Mouse (Mus musculus) midbrain, embryonic 12.5 days (tissue): Measurements from ENCODE around the gene Gipr. TPM values are rescaled to one million over a fixed set of nuclear protein-coding genes. Genes with fewer than 3 reads are reported as not detected.

ENCODE experiments used
- ATAC-seq: fragments of 200-750 bp; cut with Nextera tagmentation; 2 replicates; pipeline ENCODE4 v1.8.0; 2017; ENCODE audit warnings: low read depth, moderate TSS enrichment, moderate library complexity; ENCODE audit not compliant: low FRiP score
- H3K27ac ChIP-seq: fragments of 300-500 bp; sonication (generic); replicated peaks from 2 replicates; pipeline ENCODE4 v1.5.1; 2016; ENCODE audit warnings: mild to moderate bottlenecking
- H3K27me3 ChIP-seq: fragments of 300-500 bp; sonication (generic); 2 replicates; pipeline ENCODE4 v1.6.1; 2016; ENCODE audit warnings: mild to moderate bottlenecking
- H3K36me3 ChIP-seq: fragments of 300-500 bp; sonication (generic); 2 replicates; pipeline ENCODE4 v1.6.1; 2016
- H3K4me1 ChIP-seq: fragments of 300-500 bp; sonication (generic); 2 replicates; pipeline ENCODE4 v1.6.1; 2016
- H3K4me2 ChIP-seq: fragments of 300-500 bp; sonication (generic); replicated peaks from 2 replicates; pipeline ENCODE4 v1.6.1; 2016; ENCODE audit warnings: mild to moderate bottlenecking, moderate library complexity
- H3K4me3 ChIP-seq: fragments of 300-500 bp; sonication (generic); 2 replicates; pipeline ENCODE4 v1.5.1; 2016; ENCODE audit warnings: mild to moderate bottlenecking
- H3K9ac ChIP-seq: fragments of 300-500 bp; sonication (generic); replicated peaks from 2 replicates; pipeline ENCODE4 v1.6.1; 2016; ENCODE audit warnings: mild to moderate bottlenecking, moderate library complexity
- H3K9me3 ChIP-seq: fragments of 300-500 bp; sonication (generic); 2 replicates; pipeline ENCODE4 v1.6.1; 2016; ENCODE audit warnings: mild to moderate bottlenecking
- WGBS: fragments of 180-500 bp; shearing (Covaris S2); methylation state at CpG from one replicate; pipeline ENCODE4 v1.1.7; 2016; 5-methylcytosine and 5-hydroxymethylcytosine counted together
- polyA plus RNA-seq: library from polyadenylated mRNA; unstranded; fragments of >200 nt; fragmentation: Nextera tagmentation; extraction: Ambion mirVana; gene quantifications from 2 replicates; pipeline ENCODE4 v1.2.1, GENCODE M21; 2016

Gene Gipr
- polyA plus RNA-seq, 1 experiment from 2014 or later = 3.4 TPM

DNA sequence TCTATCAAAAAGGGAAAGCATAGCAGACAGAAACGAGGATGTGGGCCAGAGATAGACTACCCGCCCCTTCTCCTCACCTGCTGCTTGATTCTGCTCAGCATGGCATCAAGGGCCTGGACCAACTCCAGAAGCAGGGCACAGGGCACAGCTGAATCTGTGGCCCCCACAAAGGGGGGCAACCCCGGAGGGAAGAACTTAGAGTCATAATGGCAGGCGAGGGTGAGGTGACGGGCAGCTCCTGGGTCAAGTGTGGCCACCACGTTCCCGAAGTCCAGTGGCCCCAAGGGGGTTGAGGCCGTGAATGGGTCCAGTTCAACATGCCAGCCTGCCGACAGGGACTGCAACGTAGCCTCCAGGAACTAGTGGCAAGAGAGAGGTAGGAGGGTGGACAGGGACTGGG lies 19.1 kb downstream of the Gipr start:
- Histone ChIP-seq H3K27ac (no peak overlapping the region), H3K4me3 (no peak overlapping the region), H3K9ac (peak overlapping the region; percentile 20; the same call in 1 of the 2 replicates), H3K9me3 (no peaks in the 10 kb centered on the region), H3K4me2 (no peak overlapping the region), H3K27me3 (no peaks in the 10 kb centered on the region), H3K36me3 (peaks cover 21% of the 10 kb centered on the region), H3K4me1 (peaks cover 28% of the 10 kb centered on the region)
- WGBS = 89% methylated on average over 10 of the region's 10 CpGs
- ATAC-seq = no peak

DNA sequence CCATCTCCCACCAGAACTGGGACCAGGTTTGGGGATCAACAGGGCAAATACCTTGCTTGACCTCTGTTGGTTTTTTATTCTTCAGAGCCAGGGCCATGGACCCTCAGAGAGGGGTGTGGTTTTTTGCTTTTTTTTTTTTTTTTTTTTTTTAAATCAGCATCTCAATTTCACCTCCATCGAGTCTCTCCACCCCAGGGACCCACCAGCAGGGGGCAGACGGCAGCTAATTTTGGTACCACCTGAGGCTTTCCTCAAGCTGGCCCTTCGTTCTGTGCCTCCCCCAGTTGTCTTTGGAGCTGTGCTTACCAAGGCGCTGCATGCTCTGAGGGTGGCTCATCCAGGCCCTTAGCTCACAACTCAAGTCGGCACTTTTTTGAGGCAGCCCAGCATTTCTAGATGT lies 28.5 kb downstream of the Gipr start:
- Histone ChIP-seq H3K36me3 (peaks cover 59% of the 10 kb centered on the region), H3K4me2 (no peak overlapping the region), H3K4me3 (no peak overlapping the region), H3K9ac (no peak overlapping the region), H3K27ac (no peak overlapping the region), H3K4me1 (no peaks in the 10 kb centered on the region), H3K27me3 (no peaks in the 10 kb centered on the region), H3K9me3 (no peaks in the 10 kb centered on the region)
- WGBS = 61% methylated on average over 5 of the region's 5 CpGs
- no peak for ATAC-seq

DNA sequence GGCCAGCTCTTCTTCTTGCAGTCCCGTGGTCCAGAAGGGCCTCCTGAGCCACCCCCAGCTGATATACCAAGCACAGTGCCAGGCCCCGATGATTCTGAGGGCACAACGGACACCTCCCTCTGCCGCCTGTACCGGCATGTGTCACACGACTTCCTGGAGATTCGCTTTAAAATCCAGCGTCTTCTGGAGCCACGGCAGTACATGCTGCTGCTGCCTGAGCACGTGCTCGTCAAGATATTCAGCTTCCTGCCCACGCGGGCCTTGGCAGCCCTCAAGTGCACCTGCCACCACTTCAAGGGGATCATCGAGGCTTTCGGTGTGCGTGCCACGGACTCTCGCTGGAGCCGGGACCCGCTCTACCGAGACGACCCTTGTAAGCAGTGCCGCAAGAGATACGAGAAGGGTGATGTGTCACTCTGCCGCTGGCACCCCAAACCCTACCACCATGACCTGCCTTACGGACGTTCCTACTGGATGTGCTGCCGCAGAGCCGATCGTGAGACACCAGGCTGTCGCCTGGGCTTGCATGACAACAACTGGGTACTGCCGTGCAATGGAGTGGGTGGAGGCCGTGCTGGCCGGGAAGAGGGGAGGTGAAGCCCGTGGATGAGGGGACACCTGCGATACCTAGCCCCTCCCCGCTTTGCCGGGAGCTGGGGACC lies 29.1 kb downstream of the Gipr start:
- Histone ChIP-seq H3K4me2 (no peak overlapping the region), H3K36me3 (peaks cover 58% of the 10 kb centered on the region), H3K27ac (no peak overlapping the region), H3K9me3 (no peaks in the 10 kb centered on the region), H3K27me3 (no peaks in the 10 kb centered on the region), H3K4me1 (peaks cover 3% of the 10 kb centered on the region; the same call in 1 of the 2 replicates), H3K4me3 (no peak overlapping the region), H3K9ac (no peak overlapping the region)
- ATAC-seq = 0 out of 2 replicates have a peak, but pooled peaks have one; percentile 20
- 92% methylated on average over 38 of the region's 38 CpGs for WGBS

DNA sequence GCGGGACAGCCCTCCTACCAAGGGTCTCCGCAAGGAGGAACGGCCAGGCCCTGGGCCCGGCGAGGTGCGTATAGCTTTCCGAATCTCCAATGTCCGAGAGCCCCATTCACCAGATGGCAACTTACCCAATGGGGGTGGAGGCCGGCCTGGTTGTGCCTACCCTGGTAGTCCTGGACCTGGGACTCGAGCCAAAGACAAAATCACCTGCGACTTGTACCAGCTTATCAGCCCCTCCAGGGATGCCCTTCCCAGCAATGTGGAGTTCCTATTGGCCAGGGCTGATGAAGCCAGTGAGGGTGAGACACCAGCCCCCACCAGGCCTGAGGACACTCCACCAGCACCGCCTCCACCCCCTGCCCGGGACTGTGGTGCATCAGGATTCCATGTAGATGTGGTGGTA lies 29.8 kb downstream of the Gipr start:
- ATAC-seq = no peak
- no peak overlapping the region for H3K27ac ChIP-seq
- no peaks in the 10 kb centered on the region for H3K9me3 ChIP-seq
- 96% methylated on average over 13 of the region's 13 CpGs for WGBS
- no peaks in the 10 kb centered on the region for H3K27me3 ChIP-seq
- no peak overlapping the region for H3K4me3 ChIP-seq
- H3K4me2 ChIP-seq = no peak overlapping the region
- no peak overlapping the region for H3K9ac ChIP-seq
- peaks cover 4% of the 10 kb centered on the region; the same call in 1 of the 2 replicates for H3K4me1 ChIP-seq
- peaks cover 52% of the 10 kb centered on the region for H3K36me3 ChIP-seq

DNA sequence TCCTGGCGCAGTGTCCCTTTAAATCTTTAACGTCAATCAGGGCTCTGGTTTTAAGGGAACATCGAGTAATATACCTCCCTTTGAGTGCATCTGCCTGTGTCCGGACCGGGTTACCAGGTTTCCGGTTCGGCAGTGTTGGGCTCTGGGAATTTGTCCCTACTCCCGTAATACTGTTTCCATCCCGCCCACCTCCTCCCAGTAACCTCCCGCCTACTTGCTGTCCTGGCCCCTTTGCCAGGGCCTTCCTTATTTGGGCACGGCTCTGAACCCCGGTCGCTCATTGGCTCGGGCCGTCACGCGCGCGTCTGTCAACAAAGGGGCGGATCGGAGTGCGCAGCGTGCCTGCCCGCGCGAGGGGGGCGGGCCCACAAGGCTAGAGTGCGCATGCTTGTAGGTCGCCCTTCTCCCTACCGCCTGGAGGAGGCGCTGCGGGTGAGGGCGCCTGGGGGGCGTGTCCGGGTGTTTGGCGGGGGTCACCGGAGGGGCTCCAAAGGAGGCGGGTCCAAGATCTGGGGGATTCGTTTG lies 34.5 kb downstream of the Gipr start:
- WGBS = under 1% methylated on average over 39 of the region's 39 CpGs

DNA sequence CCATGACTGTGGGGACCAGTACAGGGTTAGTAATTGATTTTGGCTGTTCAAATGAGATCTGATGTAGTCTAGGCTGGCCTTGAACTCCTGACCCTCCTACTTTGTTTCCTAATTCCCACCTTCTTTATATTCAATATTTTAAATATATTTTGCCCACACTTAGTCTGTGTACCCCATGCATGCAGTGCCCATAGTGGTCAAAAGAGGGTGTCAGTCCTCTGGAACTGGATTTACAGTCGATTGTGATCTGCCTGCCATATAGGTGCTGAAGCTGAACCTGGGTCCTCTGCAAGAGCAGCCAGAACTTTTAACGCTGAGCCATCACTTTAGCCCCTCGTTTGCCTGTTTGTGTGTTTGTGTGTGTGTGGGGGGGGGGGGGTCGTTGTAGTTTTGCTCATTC lies 35.3 kb downstream of the Gipr start:
- Histone ChIP-seq H3K4me1 (peaks cover 14% of the 10 kb centered on the region), H3K9me3 (no peaks in the 10 kb centered on the region), H3K9ac (peak overlapping the region; percentile 68), H3K4me2 (peak overlapping the region; percentile 57), H3K27ac (peak overlapping the region; percentile 92), H3K36me3 (peaks cover 21% of the 10 kb centered on the region), H3K4me3 (peak overlapping the region; percentile 44), H3K27me3 (no peaks in the 10 kb centered on the region)
- 38% methylated on average over 4 of the region's 4 CpGs for WGBS
- no peak for ATAC-seq

More for the DNA sequence above, 34.5 kb downstream of the Gipr start:
- Histone ChIP-seq H3K4me3 (peak overlapping the region; percentile 44), H3K36me3 (peaks cover 23% of the 10 kb centered on the region), H3K27me3 (no peaks in the 10 kb centered on the region), H3K4me1 (peaks cover 14% of the 10 kb centered on the region), H3K9ac (peak overlapping the region; percentile 68), H3K27ac (peak overlapping the region; percentile 92), H3K4me2 (peak overlapping the region; percentile 57), H3K9me3 (no peaks in the 10 kb centered on the region)
- ATAC-seq = peak; percentile 99

DNA sequence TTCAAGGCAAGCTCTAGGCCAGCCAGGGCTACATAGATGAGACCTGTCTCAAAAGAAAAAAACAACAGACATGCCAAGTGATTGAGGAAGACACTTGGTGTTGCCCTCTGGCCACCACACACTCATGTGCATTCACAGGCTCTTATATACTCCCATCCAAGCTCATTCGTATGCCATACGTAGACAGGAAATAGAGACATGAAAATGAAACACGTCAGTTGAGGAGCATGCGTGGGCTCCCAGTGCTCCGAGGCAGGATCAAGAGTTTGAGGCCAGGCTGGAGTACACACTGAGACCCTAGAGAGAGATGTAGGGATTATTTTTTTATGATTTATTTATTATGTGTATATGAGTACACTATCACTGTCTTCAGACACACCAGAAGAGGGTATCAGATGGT lies 36.5 kb downstream of the Gipr start:
- Histone ChIP-seq H3K4me1 (peaks cover 14% of the 10 kb centered on the region), H3K4me3 (no peak overlapping the region), H3K9ac (no peak overlapping the region), H3K4me2 (no peak overlapping the region), H3K9me3 (no peaks in the 10 kb centered on the region), H3K27ac (no peak overlapping the region), H3K36me3 (peaks cover 16% of the 10 kb centered on the region; the same call in 1 of the 2 replicates), H3K27me3 (no peaks in the 10 kb centered on the region)
- ATAC-seq = no peak
- WGBS = 95% methylated on average over 5 of the region's 5 CpGs

DNA sequence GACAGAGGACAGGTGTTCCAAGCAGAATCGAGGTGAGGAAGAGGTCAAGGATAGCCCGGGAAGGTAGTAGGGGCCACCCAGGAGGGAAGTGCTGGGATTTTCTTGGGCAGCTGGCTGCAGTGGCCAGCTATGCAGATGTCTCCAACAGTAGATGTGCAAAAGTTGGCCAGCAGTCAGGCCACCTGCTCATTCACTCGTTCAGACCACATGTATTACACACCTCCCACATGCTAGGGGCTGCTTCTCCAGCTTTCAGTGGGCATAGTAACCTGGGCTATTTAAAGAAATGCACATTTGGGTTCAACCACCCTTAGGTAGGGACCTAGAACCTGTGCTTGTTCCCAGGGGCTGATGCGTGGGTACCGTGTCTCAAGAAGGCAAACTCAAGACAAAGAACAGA lies 38.2 kb downstream of the Gipr start:
- no peak overlapping the region for H3K4me3 ChIP-seq
- no peak overlapping the region for H3K9ac ChIP-seq
- 98% methylated on average over 5 of the region's 5 CpGs for WGBS
- H3K4me2 ChIP-seq = no peak overlapping the region
- H3K9me3 ChIP-seq = no peaks in the 10 kb centered on the region
- peaks cover 16% of the 10 kb centered on the region; the same call in 1 of the 2 replicates for H3K36me3 ChIP-seq
- ATAC-seq = no peak
- H3K4me1 ChIP-seq = peaks cover 14% of the 10 kb centered on the region
- no peaks in the 10 kb centered on the region for H3K27me3 ChIP-seq
- H3K27ac ChIP-seq = no peak overlapping the region

DNA sequence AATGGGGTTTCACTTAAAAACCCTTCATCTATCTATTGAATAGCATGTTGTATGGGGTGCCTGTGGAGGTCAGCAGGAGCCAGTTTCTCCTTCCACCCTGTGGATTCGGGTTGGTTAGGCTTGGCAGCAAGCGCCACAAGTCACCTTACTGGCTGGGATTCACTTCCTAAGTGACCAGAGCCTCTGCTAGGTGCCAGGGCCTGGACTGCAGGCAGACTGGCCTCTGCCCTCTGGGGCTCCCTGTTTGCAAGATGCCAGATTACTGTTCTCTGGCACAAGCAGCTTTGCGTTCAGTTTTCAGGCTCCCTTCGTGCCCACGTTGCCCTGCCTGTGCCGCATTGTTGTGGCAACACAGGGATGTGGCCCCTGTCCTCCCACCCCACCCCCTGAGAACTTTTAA lies 41.2 kb downstream of the Gipr start:
- no peak overlapping the region for H3K4me3 ChIP-seq
- H3K27ac ChIP-seq = no peak overlapping the region
- no peak for ATAC-seq
- WGBS = 94% methylated on average over 6 of the region's 6 CpGs
- H3K27me3 ChIP-seq = no peaks in the 10 kb centered on the region
- H3K9ac ChIP-seq = no peak overlapping the region
- peaks cover 13% of the 10 kb centered on the region for H3K4me1 ChIP-seq
- H3K36me3 ChIP-seq = peaks cover 16% of the 10 kb centered on the region; the same call in 1 of the 2 replicates
- no peak overlapping the region for H3K4me2 ChIP-seq
- H3K9me3 ChIP-seq = no peaks in the 10 kb centered on the region

DNA sequence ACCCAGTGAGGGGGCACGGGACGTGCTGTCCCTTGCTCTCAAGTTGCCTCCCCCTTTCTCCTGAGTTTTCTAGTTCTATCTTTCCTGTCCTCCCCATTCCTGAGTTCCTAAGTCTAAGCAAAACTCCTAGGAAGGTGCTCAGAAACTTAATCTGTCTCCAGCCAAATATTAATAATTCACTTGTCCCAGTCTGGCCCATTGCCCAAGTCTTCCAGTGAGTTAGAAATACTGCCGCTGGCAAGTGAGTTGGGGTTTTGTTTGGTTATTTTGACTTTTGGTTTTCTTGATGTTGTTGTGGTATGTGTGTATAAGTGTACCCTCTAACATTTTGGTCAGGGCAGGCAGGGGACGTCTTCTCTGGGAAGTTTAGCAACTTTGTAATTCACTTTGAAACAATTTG lies 44.2 kb downstream of the Gipr start:
- no peak overlapping the region for H3K4me3 ChIP-seq
- no peak overlapping the region for H3K9ac ChIP-seq
- no peak for ATAC-seq
- no peaks in the 10 kb centered on the region for H3K9me3 ChIP-seq
- H3K27ac ChIP-seq = no peak overlapping the region
- H3K4me2 ChIP-seq = no peak overlapping the region
- 91% methylated on average over 4 of the region's 4 CpGs for WGBS
- H3K36me3 ChIP-seq = peaks cover 6% of the 10 kb centered on the region; the same call in 1 of the 2 replicates
- H3K4me1 ChIP-seq = peaks cover 19% of the 10 kb centered on the region
- peaks cover 19% of the 10 kb centered on the region for H3K27me3 ChIP-seq

DNA sequence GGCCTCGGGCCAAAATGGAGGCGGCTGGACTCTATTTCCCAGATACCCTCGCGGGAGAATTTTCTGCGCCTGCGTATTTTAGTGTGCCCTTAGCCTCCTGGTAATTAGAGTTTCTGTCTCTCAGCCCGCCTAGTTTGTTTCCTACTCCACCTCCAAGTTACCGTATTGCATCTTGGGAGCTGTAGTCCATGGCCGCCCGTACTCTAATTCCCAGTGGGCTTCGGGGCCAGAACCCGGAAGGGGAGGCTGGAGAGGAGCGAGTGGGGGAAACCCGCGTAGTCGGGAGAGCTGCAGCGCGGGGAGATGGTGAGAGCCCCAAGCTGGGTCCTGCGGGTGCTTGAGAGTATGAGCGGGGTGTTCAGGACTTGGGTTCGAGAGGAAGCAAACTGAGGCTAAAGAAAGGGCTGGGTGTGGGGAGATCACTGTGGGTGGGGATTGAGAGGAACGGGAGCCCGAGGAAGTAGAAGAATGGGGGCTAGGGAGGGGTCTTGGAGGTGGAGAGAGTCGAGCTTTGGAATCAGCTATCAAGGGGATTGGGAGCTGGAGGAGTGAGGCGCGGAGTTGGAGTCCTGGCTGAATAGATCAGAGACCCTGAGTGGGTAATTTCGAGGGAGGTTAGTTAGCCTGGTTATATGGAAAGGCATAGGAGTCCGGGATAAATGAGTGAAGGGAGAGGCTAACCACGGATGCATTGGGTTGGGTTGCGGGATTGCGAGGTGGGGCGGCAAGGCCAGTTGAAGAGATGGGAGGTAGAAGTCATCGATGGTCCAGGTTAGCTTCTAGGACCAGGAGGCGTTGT lies 46.1 kb downstream of the Gipr start, which contains the start of gene Fbxo46:
Gene Fbxo46 (plus strand): TSS at position 229 of the 799 bp plus-strand sequence.
- Histone ChIP-seq H3K27ac (no peak within 1 kb of the TSS; the same call in 1 of the 2 replicates), H3K4me1 (peaks cover 19% of the 10 kb centered on the region), H3K9me3 (no peaks in the 10 kb centered on the region), H3K27me3 (peaks cover 19% of the 10 kb centered on the region), H3K9ac (peak within 1 kb of the TSS; percentile 74), H3K36me3 (no peaks in the 10 kb centered on the region), H3K4me3 (peak within 1 kb of the TSS; percentile 72), H3K4me2 (peak within 1 kb of the TSS; percentile 76)
- WGBS = 2% methylated on average over 34 of the region's 34 CpGs
- peak; percentile 97 for ATAC-seq

DNA sequence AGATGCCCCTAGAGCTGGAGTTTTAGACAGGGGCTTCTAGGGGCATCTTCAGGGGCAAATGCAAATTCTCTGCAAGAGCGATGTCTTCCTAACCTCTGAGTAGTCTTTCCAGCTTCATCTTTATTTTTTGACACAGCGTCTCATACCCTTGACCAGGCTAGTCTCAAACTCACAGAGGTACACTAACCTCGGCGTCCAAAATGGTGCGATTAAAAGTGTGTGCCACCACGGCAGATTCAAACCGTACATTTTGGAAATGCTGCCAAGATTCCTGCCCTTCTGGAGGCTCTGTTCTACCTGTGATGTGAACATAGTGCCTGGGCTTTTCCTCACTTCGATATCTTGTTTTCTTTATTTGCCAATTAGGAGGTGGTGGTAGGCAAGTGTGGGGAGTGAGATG lies 46.8 kb downstream of the Gipr start:
- Histone ChIP-seq H3K9ac (no peak overlapping the region), H3K27ac (no peak overlapping the region), H3K27me3 (peaks cover 19% of the 10 kb centered on the region), H3K4me2 (no peak overlapping the region), H3K4me3 (no peak overlapping the region), H3K36me3 (no peaks in the 10 kb centered on the region), H3K4me1 (peaks cover 19% of the 10 kb centered on the region), H3K9me3 (no peaks in the 10 kb centered on the region)
- WGBS = 92% methylated on average over 8 of the region's 8 CpGs
- ATAC-seq = peak; percentile 1; the same call in 1 of the 2 replicates
